Mouse (Mus musculus) heart, postnatal 0 days (tissue): Measurements from ENCODE around the gene Ccdc93.

Experiments
- CTCF ChIP-seq: IDR thresholded peaks from 2 replicates; pipeline ENCODE4 v1.5.1; 2016; ENCODE audit warnings: antibody characterized with exemption, control low read depth, low read depth
- EP300 ChIP-seq: IDR thresholded peaks from 2 replicates; pipeline ENCODE4 v1.6.1; 2016; ENCODE audit warnings: antibody characterized with exemption, low read depth

- TF ChIP-seq CTCF (no peak), EP300 (no peak)
Measured at GRCm38 (mm10) chr1:121527061-121527460, 96.2 kb downstream of the Ccdc93 start.
